Mouse (Mus musculus) erythroblast, adult 5-6 weeks (primary cell): ENCODE data around the gene Aatk. TPM values are rescaled to one million over a fixed set of nuclear protein-coding genes. Genes with fewer than 3 reads are reported as not detected.

Experiments used
- ATAC-seq: replicated peaks from 2 replicates; pipeline ENCODE4 v1.8.0; 2016; ENCODE audit warnings: moderate number of reproducible peaks, mild to moderate bottlenecking, moderate TSS enrichment, inconsistent platforms; ENCODE audit not compliant: poor library complexity, low FRiP score, severe bottlenecking
- total RNA-seq, 2 experiments: library from RNA; stranded (forward) in 1 of 2; stranded (reverse) in 1 of 2; fragments of 150-400 nt in 1 of 2; fragments of 200-764, 138-1000 nt in 1 of 2; gene quantifications; 2 replicates each; pipeline versions ENCODE4 v1.2.3 to v1.2.4; 2015 to 2017; ENCODE audit warnings: low replicate concordance in 2 of 2

Aatk gene
- total RNA-seq, 2 experiments from 2014 or later = 1.8 to 4.4 TPM

GRCm38 (mm10) chr11:120029431-120030144 lies 17.4 kb downstream of the Aatk start:
- ATAC-seq = no peak

GRCm38 (mm10) chr11:120028319-120029092 lies 18.5 kb downstream of the Aatk start:
- ATAC-seq = no peak

GRCm38 (mm10) chr11:120026941-120027340 lies 20.0 kb downstream of the Aatk start:
- no peak for ATAC-seq

DNA sequence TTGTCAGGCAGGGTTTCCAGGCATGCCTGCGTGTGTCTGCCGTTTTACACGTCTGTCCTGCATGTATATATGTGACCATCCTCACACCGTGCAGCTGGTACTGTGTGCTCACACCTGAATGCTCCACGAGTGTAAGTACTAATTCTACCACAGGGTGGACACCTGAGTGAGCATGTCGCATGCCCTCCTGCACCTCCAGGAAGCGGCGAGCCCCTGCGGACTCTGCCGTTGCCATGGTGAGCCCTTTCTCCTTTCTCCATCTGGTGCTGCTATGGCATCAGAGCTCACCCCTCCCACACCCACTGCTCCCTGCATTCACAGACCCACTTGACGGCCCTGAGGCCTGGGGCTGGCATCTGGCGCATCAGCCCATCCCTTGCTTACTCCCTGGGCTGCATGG lies 24.1 kb downstream of the Aatk start:
- no peak for ATAC-seq

DNA sequence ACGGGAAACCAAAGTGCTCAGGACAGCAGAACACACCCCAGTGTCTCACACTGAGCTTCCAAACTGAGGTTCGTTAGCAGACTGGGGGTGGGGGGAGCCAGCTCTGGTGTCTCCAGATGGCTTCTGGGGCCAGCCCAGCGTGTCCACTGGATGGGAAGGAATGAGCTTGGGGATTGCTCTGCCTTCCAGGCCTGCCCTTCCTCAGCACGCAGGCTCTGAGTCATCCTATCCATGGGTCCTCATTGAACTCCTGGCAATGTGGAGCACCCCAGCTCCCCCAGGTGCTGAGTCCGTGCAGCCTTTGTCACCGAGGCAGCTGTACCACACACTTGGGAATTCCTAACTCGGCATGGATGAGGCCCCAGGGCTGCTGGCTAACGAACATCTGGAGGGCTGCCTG lies 24.8 kb downstream of the Aatk start:
- no peak for ATAC-seq

GRCm38 (mm10) chr11:120021367-120021766 lies 25.6 kb downstream of the Aatk start:
- no peak for ATAC-seq

- no peak for ATAC-seq
Observed at GRCm38 (mm10) chr11:120019542-120020440, 27.2 kb downstream of the Aatk start.

DNA sequence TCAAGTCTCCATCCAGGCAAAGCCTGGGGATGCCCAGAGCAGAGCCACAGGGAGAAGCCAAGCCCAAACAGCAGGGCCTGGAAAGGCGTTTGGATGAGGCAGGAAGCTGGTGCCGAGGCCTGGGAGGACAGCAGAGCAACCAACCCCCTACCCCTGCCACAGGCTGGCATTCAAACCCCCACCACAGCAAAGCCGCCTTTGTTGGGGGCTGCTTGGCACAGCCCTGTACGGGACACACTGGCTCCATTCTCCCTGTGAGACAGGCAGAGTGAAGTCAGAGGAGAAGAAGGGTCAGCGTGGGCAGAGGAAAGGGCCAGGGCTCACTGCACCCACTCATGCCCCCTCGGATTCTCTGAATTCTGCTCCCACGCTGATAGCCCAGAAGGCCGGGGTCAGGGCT lies 30.0 kb downstream of the Aatk start:
- ATAC-seq = no peak

- ATAC-seq = no peak
Observed at GRCm38 (mm10) chr11:120014758-120015157, 32.2 kb downstream of the Aatk start.

GRCm38 (mm10) chr11:120013174-120013711 lies 33.7 kb downstream of the Aatk start:
- ATAC-seq = peak; percentile 59

- no peak for ATAC-seq
Observed at GRCm38 (mm10) chr11:120012702-120013101, 34.3 kb downstream of the Aatk start.

GRCm38 (mm10) chr11:120011761-120012560 lies 35.0 kb downstream of the Aatk start:
- ATAC-seq = no peak

DNA sequence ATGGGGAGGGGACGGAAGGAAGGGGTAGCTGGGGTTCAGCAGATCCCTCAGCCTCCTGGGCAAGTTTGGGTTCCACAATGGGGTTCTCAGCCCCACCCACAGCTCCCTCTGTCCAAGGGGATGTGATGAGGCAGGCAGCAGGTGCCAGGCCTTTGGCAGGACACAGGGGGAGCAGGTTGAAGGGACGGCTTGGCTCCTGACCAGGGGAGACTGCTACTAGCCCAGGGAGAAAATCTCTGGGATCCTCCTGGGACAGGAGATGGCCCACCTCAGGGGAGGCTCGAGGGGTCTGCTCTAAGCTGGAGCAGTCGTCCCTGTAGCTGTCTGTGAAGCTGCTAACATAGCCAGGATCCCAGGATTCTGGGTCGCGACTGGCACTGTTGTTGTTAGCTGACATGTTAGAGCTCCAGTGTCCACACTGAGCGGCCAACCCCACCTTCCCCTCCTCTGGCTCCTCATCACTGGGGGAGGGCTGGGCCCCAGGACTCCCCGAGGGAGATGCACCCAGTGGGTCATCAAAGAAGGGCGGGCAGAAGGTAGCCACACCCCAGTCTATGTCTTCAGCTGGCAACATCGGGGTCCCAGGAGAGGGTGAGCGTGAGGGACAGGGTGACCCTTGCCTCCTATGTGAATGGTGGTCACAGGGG lies 35.7 kb downstream of the Aatk start:
- ATAC-seq = no peak

DNA sequence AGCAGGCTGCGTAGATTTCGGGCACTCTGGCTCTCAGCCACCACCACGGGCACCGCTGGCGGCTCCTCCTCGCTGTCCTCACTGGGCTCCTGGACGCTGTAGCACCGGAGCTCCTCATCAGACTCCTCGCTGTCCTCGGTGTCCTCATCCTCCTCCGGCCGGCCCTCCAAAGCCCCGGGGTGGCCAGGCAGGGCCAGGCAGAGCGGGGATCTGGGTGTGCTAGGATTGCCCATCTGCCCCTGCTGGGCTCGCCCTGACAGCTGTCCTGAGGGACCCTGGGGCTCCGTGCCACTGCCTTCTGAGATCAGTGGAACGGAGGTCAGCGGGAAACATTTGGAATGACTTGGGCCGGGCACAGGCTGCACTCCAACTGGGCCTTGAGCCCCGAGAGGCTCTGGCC lies 37.0 kb downstream of the Aatk start:
- ATAC-seq = no peak

GRCm38 (mm10) chr11:120008956-120009355 lies 38.0 kb downstream of the Aatk start:
- no peak for ATAC-seq

GRCm38 (mm10) chr11:120008501-120008900 lies 38.5 kb downstream of the Aatk start:
- no peak for ATAC-seq

- no peak for ATAC-seq
Observed at GRCm38 (mm10) chr11:120007496-120008080, 39.4 kb downstream of the Aatk start.
